Mouse (Mus musculus) stomach, embryonic 14.5 days (tissue): ENCODE results near the gene Pstpip1. TPM values are rescaled to one million over a fixed set of nuclear protein-coding genes. Genes with fewer than 3 reads are reported as not detected.

Experiments
- ATAC-seq: fragments of 200-750 bp; cut with Nextera tagmentation; 2 replicates; pipeline ENCODE4 v1.8.0; 2017; ENCODE audit warnings: low read depth, moderate TSS enrichment; ENCODE audit not compliant: insufficient number of reproducible peaks, insufficient read depth, low FRiP score
- H3K27ac ChIP-seq: fragments of 300-500 bp; sonication (generic); 2 replicates; pipeline ENCODE4 v1.5.1; 2014; ENCODE audit warnings: mild to moderate bottlenecking, low read length, moderate library complexity, mixed read lengths
- H3K27me3 ChIP-seq: fragments of 300-500 bp; sonication (generic); 2 replicates; pipeline ENCODE4 v1.6.1; 2014; ENCODE audit warnings: low read length, control low read depth, mixed read lengths; ENCODE audit not compliant: control insufficient read depth, insufficient read depth
- H3K36me3 ChIP-seq: fragments of 300-500 bp; sonication (generic); 2 replicates; pipeline ENCODE4 v1.6.1; 2014; ENCODE audit warnings: mild to moderate bottlenecking, control low read depth, low read length, moderate library complexity, mixed read lengths; ENCODE audit not compliant: control insufficient read depth, insufficient read depth
- H3K4me1 ChIP-seq: fragments of 300-500 bp; sonication (generic); 2 replicates; pipeline ENCODE4 v1.6.1; 2014; ENCODE audit warnings: low read length, control low read depth, mixed read lengths; ENCODE audit not compliant: control insufficient read depth, insufficient read depth
- H3K4me2 ChIP-seq: fragments of 300-500 bp; sonication (generic); replicated peaks from 2 replicates; pipeline ENCODE4 v1.6.1; 2014; ENCODE audit warnings: low read depth, low read length, control low read depth
- H3K4me3 ChIP-seq: fragments of 300-500 bp; sonication (generic); 2 replicates; pipeline ENCODE4 v1.5.1; 2014; ENCODE audit warnings: low read depth, low read length, control low read depth
- H3K9ac ChIP-seq: fragments of 300-500 bp; sonication (generic); replicated peaks from 2 replicates; pipeline ENCODE4 v1.6.1; 2014; ENCODE audit warnings: low read depth, mild to moderate bottlenecking, control low read depth, low read length, moderate library complexity, mixed read lengths
- H3K9me3 ChIP-seq: fragments of 300-500 bp; sonication (generic); 2 replicates; pipeline ENCODE4 v1.6.1; 2016; ENCODE audit warnings: low read depth, low read length, control low read depth; ENCODE audit not compliant: control insufficient read depth
- WGBS: fragments of 180-500 bp; shearing (Covaris S2); extraction: QIAGEN DNeasy Blood & Tissue Kit; methylation state at CpG from one replicate; pipeline ENCODE4 v1.1.7; 2014; 5-methylcytosine and 5-hydroxymethylcytosine counted together
- polyA plus RNA-seq: library from polyadenylated mRNA; unstranded; fragments of >200 nt; fragmentation: Nextera tagmentation; extraction: Ambion mirVana; gene quantifications from 2 replicates; pipeline ENCODE4 v1.2.1, GENCODE M21; 2014

Gene Pstpip1
- polyA plus RNA-seq, 1 experiment from 2014 or later = 0.93 TPM

- Histone ChIP-seq H3K9me3 (no peaks in the 10 kb centered on the region), H3K9ac (no peak overlapping the region), H3K4me1 (no peaks in the 10 kb centered on the region), H3K4me2 (peak overlapping the region; percentile 48; the same call in 1 of the 2 replicates), H3K36me3 (no peaks in the 10 kb centered on the region), H3K27me3 (no peaks in the 10 kb centered on the region), H3K4me3 (no peak overlapping the region), H3K27ac (no peak overlapping the region)
- WGBS = 80% methylated on average over 5 of the region's 5 CpGs
- no peak for ATAC-seq
These were observed 28.3 kb downstream of the Pstpip1 start for GRCm38 (mm10) chr9:56118091-56118490.

DNA sequence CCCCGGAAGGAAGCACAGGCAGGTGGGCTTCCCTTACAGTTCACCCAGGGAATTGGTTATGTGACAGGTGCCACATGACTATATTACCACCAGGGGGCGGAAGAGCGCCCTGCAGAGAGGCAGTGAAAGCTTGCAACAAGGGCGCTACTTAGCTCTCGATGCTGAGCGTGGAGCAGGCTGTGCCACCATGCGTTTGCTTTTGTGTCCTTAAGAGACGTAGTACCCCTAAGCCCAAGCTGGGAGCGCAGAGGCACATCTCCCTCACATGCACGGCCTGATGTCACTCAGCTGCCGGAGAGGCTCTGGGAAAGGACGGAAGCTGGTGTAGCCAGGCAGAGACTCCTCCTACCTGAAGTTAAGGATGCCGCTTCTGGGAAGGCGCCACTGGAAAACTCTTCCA lies 28.8 kb downstream of the Pstpip1 start:
- peak overlapping the region; percentile 31; the same call in 1 of the 2 replicates for H3K9ac ChIP-seq
- ATAC-seq = peak; percentile 25; the same call in 1 of the 2 replicates
- WGBS = 5% methylated on average over 14 of the region's 14 CpGs

GRCm38 (mm10) chr9:56119651-56120050 lies 29.9 kb downstream of the Pstpip1 start:
- H3K4me3 ChIP-seq = no peak overlapping the region
- no peaks in the 10 kb centered on the region for H3K9me3 ChIP-seq
- WGBS = 65% methylated on average over 2 of the region's 2 CpGs
- H3K9ac ChIP-seq = no peak overlapping the region
- H3K27me3 ChIP-seq = no peaks in the 10 kb centered on the region
- H3K27ac ChIP-seq = no peak overlapping the region
- H3K36me3 ChIP-seq = no peaks in the 10 kb centered on the region
- no peak for ATAC-seq
- no peaks in the 10 kb centered on the region for H3K4me1 ChIP-seq
- no peak overlapping the region for H3K4me2 ChIP-seq

More for the DNA sequence above, 28.8 kb downstream of the Pstpip1 start:
- H3K4me1 ChIP-seq = no peaks in the 10 kb centered on the region
- H3K4me3 ChIP-seq = peak overlapping the region; percentile 24
- peak overlapping the region; percentile 48 for H3K4me2 ChIP-seq
- no peaks in the 10 kb centered on the region for H3K36me3 ChIP-seq
- H3K27me3 ChIP-seq = no peaks in the 10 kb centered on the region
- no peaks in the 10 kb centered on the region for H3K9me3 ChIP-seq
- no peak overlapping the region for H3K27ac ChIP-seq

GRCm38 (mm10) chr9:56121097-56121496 lies 31.3 kb downstream of the Pstpip1 start:
- WGBS = 18% methylated on average over 7 of the region's 7 CpGs
- Histone ChIP-seq H3K27me3 (no peaks in the 10 kb centered on the region), H3K4me2 (no peak overlapping the region), H3K4me3 (no peak overlapping the region), H3K9me3 (no peaks in the 10 kb centered on the region), H3K4me1 (no peaks in the 10 kb centered on the region), H3K9ac (no peak overlapping the region), H3K27ac (no peak overlapping the region), H3K36me3 (no peaks in the 10 kb centered on the region)
- ATAC-seq = no peak

GRCm38 (mm10) chr9:56122973-56123372 lies 33.2 kb downstream of the Pstpip1 start:
- WGBS = 64% methylated on average over 8 of the region's 8 CpGs
- Histone ChIP-seq H3K4me1 (no peaks in the 10 kb centered on the region), H3K27ac (no peak overlapping the region), H3K9ac (no peak overlapping the region), H3K9me3 (no peaks in the 10 kb centered on the region), H3K36me3 (peaks cover 7% of the 10 kb centered on the region; the same call in 1 of the 2 replicates), H3K27me3 (no peaks in the 10 kb centered on the region), H3K4me3 (no peak overlapping the region), H3K4me2 (no peak overlapping the region)
- ATAC-seq = no peak

DNA sequence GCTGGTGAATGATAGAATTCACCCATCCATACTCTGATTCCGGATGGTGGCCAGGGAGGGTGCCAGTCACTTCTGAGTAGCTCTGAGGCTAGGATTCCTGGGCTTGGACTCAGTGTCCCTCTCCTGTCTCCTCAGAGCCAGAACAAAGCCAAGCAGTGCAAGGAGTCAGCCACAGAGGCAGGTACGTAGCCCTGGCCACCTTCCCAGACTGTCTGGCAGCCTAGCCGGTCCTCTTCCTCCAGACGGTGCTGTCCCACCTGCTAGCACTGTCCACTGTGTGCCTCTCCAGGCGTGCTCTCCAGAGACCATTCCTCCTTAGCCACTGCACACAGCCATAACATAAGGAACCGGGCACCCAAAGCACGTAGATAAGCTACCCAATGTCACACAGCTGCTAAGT lies 33.9 kb downstream of the Pstpip1 start:
- Histone ChIP-seq H3K36me3 (peaks cover 13% of the 10 kb centered on the region), H3K27ac (no peak overlapping the region), H3K27me3 (no peaks in the 10 kb centered on the region), H3K4me1 (no peaks in the 10 kb centered on the region), H3K9me3 (no peaks in the 10 kb centered on the region), H3K4me3 (no peak overlapping the region), H3K4me2 (no peak overlapping the region), H3K9ac (no peak overlapping the region)
- no peak for ATAC-seq
- 79% methylated on average over 7 of the region's 7 CpGs for WGBS

GRCm38 (mm10) chr9:56124561-56124960 lies 34.8 kb downstream of the Pstpip1 start:
- Histone ChIP-seq H3K4me2 (no peak overlapping the region; the same call in 1 of the 2 replicates), H3K27me3 (no peaks in the 10 kb centered on the region), H3K9me3 (no peaks in the 10 kb centered on the region), H3K4me1 (no peaks in the 10 kb centered on the region), H3K4me3 (no peak overlapping the region), H3K9ac (no peak overlapping the region), H3K27ac (no peak overlapping the region), H3K36me3 (peaks cover 18% of the 10 kb centered on the region)
- WGBS = 20% methylated on average over 11 of the region's 11 CpGs
- ATAC-seq = no peak; the same call in 1 of the 2 replicates

DNA sequence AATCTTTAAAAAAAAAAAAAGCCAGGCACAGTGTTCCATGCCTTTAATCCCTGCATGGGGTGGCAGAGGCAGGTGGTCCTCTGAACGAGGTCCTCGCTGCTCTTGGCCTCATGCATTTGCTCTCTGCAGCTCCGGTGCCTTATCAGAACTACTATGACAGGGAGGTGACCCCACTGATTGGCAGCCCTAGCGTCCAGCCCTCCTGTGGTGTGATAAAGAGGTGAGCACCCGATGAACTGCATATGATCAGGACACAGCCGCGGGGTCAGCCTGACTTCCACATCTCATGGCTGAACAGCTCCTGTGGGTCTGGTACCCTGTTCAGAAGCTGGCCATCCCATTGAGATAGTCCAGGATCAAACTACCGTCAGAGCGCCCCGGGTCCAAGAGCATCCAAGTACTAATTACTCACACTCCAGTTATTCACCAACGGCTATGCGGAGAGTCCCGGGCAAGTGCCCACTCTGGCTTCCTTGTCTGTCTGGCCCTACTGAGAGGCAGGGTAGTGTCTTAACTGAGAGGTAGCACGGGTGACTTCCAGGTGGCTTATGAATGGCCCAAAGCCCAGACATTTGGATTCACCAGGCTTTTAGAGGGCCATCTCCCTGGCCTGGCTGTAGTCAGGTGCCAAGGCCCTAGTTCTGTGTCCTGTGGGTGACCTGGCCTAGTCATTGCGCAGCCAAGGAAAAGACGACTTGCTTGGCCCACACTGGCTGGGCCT lies 36.9 kb downstream of the Pstpip1 start:
- Histone ChIP-seq H3K36me3 (peaks cover 28% of the 10 kb centered on the region), H3K9ac (no peak overlapping the region), H3K4me2 (no peak overlapping the region), H3K4me3 (no peak overlapping the region), H3K9me3 (no peaks in the 10 kb centered on the region), H3K27ac (no peak overlapping the region), H3K27me3 (no peaks in the 10 kb centered on the region), H3K4me1 (no peaks in the 10 kb centered on the region)
- ATAC-seq = no peak
- WGBS = 89% methylated on average over 16 of the region's 16 CpGs

DNA sequence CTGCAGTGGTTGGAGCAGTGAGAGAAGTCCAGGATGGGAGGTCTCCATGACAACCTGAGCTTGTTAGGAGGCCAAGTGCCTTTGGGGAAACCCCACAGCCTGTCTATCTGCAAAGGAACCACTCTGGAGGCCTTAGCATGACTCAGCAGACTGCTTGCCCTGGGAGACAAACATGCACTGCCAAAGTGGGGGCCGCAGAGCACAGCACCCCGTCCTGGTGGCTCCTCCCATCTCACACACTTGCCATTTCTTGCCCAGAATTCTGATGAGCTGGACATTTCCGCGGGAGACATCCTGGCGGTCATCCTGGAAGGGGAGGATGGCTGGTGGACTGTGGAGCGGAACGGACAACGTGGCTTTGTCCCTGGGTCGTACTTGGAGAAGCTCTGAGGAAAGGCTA lies 38.6 kb downstream of the Pstpip1 start:
- no peaks in the 10 kb centered on the region for H3K9me3 ChIP-seq
- H3K27me3 ChIP-seq = no peaks in the 10 kb centered on the region
- 0 out of 2 replicates have a peak, but pooled peaks cover 4% of the 10 kb centered on the region for H3K4me1 ChIP-seq
- no peak for ATAC-seq
- H3K4me3 ChIP-seq = no peak overlapping the region
- H3K36me3 ChIP-seq = peaks cover 37% of the 10 kb centered on the region
- H3K27ac ChIP-seq = no peak overlapping the region
- 89% methylated on average over 9 of the region's 9 CpGs for WGBS
- H3K9ac ChIP-seq = no peak overlapping the region
- H3K4me2 ChIP-seq = no peak overlapping the region
